Mouse (Mus musculus): ENCODE data around the gene Rab20.
"Not testable (repeated sequence)": the region's sequence is repeated elsewhere in the genome, so short reads cannot be mapped to it uniquely, and the experiment has no call there.

Gene Rab20

DNA sequence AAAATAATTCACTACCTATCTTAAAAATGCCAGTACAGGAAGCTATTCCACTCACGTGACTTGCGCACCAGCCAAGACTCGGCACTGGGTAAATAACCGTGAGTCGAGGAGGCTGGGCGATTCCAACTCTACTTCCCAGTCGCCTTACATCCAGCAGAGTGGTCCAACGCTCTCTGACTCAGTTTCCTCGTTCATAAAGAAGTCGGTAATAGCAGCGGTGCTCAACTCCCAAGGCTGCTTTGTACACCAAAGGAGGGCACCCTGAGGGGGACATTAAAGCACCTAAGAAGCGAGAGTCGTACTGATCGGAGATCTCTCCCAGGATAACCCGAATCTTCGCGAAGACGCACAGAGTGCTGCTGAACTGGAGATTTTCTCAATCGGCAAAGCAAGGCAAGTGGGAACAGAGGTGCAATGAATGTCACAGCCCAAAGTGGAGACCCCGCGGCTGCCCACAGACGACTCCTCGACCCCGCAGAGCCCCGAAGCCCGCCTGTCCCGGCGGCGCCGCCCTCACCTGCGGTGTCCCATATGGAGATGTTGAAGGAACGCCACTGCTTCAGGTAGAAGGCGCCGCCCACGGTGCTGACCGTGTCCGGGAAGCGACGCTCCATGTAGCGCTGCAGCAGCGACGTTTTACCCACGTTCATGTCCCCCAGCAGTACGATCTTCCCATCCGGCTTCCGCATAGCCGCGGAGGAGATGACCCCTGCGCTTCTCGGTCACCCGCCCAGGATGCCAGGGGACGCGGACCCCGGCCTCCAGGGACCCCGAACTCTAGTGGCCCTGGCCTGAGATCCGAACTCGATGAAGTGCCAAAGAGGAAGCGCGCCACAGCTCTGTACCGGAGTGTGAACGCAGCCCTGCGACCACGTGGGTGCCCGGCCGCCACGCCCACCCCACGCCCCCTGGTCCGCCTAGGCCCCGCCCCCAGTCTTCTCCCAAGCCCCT lies at the start of gene Rab20:
Rab20 (minus strand) TSS at position 900 of the 951 bp plus-strand sequence.
- DNase-seq: peak; percentile 38 to 41

- no peak for DNase-seq
These were observed 44.8 kb upstream of the Rab20 start for GRCm38 (mm10) chr8:11523331-11523730.

GRCm38 (mm10) chr8:11518676-11519075 lies 40.2 kb upstream of the Rab20 start:
- DNase-seq: no peak

- DNase-seq: no peak
These were observed 39.5 kb upstream of the Rab20 start for GRCm38 (mm10) chr8:11518056-11518396.

DNA sequence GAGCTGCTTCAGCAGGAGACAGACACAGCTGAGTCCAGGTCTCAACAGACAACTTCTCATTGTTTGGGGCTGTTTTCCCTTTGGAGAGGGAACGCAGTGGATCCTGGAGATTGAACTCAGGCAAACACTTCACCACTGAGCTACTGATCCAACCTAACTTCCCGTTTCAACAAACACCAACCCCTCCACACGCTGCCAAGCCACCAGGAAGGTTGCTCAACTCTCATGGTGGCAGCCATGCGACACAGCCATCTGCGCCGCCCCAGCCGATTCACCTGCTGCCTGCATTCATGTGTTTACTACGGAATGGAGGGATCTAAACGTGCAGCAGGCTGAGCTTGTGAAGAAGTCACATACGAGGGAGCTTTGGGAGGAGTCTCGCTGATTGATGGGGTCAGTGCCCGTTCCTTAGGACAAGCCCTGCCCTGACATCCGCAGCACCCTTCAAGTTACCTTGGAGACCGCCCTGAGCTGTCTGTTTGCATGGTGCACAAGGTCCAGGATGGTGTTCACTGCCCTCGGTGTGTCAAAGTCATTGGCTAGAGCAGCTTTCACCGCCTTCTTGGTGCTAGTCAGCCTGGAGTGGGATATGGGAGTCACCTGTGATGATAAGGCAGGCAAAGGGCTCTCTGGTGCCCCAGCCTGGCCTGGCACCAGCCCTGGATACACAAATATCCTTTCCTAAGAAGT lies 39.0 kb upstream of the Rab20 start:
- no peak for DNase-seq

- no peak for DNase-seq
These were observed 37.8 kb upstream of the Rab20 start for GRCm38 (mm10) chr8:11516292-11516691.

GRCm38 (mm10) chr8:11513247-11513646 lies 34.7 kb upstream of the Rab20 start:
- no peak for DNase-seq

- no peak for DNase-seq
These were observed 34.2 kb upstream of the Rab20 start for GRCm38 (mm10) chr8:11512711-11513110.

DNA sequence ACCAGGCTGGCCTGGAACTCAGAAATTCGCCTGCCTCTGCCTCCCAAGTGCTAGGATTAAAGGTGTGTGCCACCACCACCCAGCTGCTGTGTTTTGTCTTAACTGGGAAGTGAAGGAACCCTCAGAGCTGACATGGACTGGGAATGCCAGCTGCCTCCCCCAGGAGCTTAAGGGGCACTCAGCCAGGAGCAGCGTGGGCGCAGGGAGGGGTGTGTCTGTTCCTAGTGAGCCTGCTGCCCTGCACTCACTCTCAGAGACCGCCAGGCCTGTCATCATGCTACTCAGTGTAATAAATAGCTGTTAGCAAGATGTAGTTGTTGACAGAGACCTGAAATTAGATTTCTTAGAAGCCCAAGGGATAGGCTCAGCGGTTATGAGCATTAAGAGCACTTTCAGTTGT lies 32.5 kb upstream of the Rab20 start:
- DNase-seq: no peak

GRCm38 (mm10) chr8:11508880-11509279 lies 30.4 kb upstream of the Rab20 start:
- DNase-seq: no peak

DNA sequence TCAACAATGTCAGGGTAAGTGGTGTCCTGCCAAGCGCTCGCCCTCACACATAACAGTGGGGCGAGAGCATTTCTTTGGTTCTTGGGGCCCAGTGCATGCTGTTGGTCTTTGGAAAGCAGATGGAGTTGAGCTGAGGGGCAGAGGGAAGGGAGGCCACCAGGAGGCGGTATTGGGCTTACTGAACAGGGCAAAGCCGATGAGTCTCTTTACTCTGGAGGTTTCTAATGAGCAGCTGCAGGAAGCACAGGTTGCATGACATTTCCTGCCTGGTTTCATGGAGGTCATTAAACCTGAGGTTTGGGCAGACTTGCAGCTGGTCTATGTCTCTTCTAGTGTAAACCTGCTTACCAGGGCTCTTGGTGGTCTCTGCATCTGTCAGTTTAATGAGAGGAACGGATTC lies 28.3 kb upstream of the Rab20 start:
- peak; percentile 77 to 78 for DNase-seq

- DNase-seq: peak in 1 of 2 experiments; percentile 6
These were observed 27.6 kb upstream of the Rab20 start for GRCm38 (mm10) chr8:11506074-11506473.

GRCm38 (mm10) chr8:11503476-11504232 lies 25.1 kb upstream of the Rab20 start:
- DNase-seq: no peak

GRCm38 (mm10) chr8:11498786-11499485 lies 20.4 kb upstream of the Rab20 start:
- peak; percentile 22 to 48 for DNase-seq

DNA sequence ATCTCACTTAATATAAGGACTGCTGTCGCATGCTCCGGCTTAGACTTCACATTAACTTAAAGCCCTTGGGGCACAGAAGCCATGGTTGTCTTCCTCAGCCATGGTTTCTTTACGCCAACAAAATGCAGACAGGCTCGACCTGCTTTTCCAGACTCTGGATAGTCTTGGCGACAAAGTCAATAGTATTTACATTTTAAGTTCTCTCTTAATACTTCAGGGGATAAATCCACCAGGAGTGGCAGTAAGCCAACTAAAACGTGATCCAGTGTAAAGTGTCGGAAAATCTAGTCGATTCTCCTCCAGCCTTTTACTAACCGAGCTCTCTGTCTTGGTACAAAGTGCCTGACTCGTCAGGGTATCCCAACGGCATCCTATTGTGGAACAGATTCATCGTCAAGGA lies 19.8 kb upstream of the Rab20 start:
- no peak for DNase-seq

DNA sequence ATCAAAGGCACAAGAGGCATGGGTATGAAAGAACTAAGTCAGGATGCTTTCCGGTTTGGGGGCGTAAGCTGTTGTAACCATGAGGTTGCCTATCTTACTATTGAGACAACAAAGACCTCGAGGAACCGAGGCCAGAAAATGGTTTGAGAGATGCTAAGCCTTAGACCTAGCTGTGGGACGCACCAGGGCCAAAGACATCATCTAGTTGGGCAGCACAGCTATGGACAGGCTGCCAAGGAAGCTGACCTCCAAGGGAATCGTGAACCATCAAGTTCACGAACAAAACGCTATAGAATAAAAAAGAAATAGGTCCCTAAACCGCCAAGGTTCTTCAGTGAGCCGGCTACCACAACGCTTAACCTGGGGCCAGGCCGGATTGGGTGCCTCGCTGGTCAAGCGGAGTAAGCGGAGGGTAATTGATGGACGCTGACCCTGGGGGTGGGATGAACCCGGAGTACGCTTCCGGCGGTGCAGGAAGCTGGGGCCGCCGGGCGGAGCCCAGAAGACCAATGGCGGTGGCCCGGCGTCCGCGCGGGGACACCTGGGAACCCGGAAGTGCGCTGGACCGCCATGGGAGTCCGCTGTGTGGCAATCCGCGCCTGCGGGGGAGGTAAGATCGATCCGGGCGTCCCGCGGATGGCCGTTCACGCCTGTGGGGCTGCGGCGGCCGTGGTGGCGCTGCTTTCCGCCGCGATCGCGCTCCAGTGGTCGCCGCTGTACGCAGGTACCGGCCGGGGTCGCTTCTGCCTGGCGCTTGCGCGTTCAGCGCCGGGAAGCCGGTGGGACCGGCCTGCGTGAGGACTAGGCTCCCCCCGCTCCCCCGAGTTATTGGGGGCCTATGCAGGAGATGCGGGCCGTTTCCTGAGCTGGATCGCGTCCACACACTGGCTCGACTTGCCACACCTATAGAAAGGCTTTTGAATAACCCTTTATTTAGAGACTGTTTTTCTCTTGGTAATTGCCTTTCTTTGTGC lies 18.8 kb upstream of the Rab20 start, which contains the start of gene Naxd:
Naxd (plus strand) TSS at position 490 of the 974 bp plus-strand sequence.
- peak; percentile 85 to 90 for DNase-seq

- DNase-seq: not testable (repeated sequence)
These were observed 13.8 kb upstream of the Rab20 start for GRCm38 (mm10) chr8:11492340-11492739.

DNA sequence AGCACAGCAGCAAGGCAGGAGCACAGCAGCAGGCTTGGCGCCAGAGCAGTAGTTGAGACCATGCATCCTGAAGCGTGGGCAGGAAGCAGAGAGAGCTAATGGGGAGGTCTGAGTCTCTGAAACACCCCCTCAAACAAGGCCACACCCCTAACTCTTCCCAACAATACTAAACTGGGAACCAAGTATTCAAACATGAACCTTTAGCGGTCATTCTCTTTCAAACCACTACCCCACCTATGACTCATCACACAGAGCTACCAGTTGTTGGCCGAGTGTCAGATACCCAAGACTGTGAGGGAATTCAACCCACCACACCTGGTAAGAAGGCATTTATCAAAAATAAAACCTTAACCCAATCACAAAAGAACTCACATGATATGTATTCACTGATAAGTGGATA lies 8.7 kb upstream of the Rab20 start:
- DNase-seq: no peak

- DNase-seq: peak; percentile 55 to 62
These were observed 7.6 kb upstream of the Rab20 start for GRCm38 (mm10) chr8:11486142-11486541.

GRCm38 (mm10) chr8:11482537-11482936 lies 4.0 kb upstream of the Rab20 start:
- DNase-seq: no peak

DNA sequence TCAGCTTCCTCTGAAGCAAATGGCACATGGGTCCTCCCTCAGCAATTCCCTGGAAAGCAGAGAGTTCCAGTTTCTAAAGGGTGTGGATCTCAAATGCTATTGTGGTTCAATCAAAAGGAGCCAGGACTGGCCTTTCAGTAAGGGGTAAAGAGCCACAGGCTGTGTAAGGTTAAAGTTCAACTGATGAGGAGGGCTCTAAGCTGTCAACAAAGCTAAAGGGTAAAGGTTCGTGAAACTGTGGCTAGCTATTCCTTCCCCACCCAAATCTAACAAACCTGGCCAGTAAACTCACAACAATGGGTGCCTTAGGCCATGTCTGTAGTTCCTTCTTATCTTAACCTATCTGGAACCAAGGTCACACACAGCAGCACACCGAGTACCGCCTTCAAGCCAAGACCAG lies 3.4 kb upstream of the Rab20 start:
- no peak for DNase-seq
